Mouse (Mus musculus) limb, embryonic 11.5 days (tissue): ENCODE data around the gene Gm5458. TPM values are rescaled to one million over a fixed set of nuclear protein-coding genes. Genes with fewer than 3 reads are reported as not detected.
"Not testable (repeated sequence)": the region's sequence is repeated elsewhere in the genome, so short reads cannot be mapped to it uniquely, and the experiment has no call there.

ENCODE experiments used
- ATAC-seq: fragments of 200-750 bp; cut with Nextera tagmentation; 2 replicates; pipeline ENCODE4 v1.8.0; 2017; ENCODE audit warnings: low read depth; ENCODE audit not compliant: insufficient number of reproducible peaks, low FRiP score, low TSS enrichment
- DNase-seq: peaks from one replicate; pipeline ENCODE4 v3.0.0-alpha.2; 2015; ENCODE audit warnings: low spot score
- H3K27ac ChIP-seq: fragments of 300-500 bp; sonication (generic); replicated peaks from 2 replicates; pipeline ENCODE4 v1.5.1; 2014; ENCODE audit warnings: low read depth, mild to moderate bottlenecking, low read length
- H3K27me3 ChIP-seq: fragments of 300-500 bp; sonication (generic); 2 replicates; pipeline ENCODE4 v1.6.1; 2014; ENCODE audit warnings: mild to moderate bottlenecking, low read length, mixed read lengths; ENCODE audit not compliant: control insufficient read depth, insufficient read depth
- H3K36me3 ChIP-seq: fragments of 300-500 bp; sonication (generic); 2 replicates; pipeline ENCODE4 v1.6.1; 2014; ENCODE audit warnings: mild to moderate bottlenecking, low read length, moderate library complexity, mixed read lengths; ENCODE audit not compliant: control insufficient read depth, insufficient read depth
- H3K4me1 ChIP-seq: fragments of 300-500 bp; sonication (generic); 2 replicates; pipeline ENCODE4 v1.6.1; 2014; ENCODE audit warnings: low read length, mixed read lengths; ENCODE audit not compliant: control insufficient read depth, insufficient read depth
- H3K4me2 ChIP-seq: fragments of 300-500 bp; sonication (generic); 2 replicates; pipeline ENCODE4 v1.6.1; 2014; ENCODE audit warnings: low read depth, mild to moderate bottlenecking, moderate library complexity; ENCODE audit not compliant: severe bottlenecking
- H3K4me3 ChIP-seq: fragments of 300-500 bp; sonication (generic); 2 replicates; pipeline ENCODE4 v1.5.1; 2014; ENCODE audit warnings: low read depth, low read length
- H3K9ac ChIP-seq: fragments of 300-500 bp; sonication (generic); 2 replicates; pipeline ENCODE4 v1.6.1; 2014; ENCODE audit warnings: mild to moderate bottlenecking, low read length
- H3K9me3 ChIP-seq: fragments of 300-500 bp; sonication (generic); 2 replicates; pipeline ENCODE4 v1.6.1; 2016; ENCODE audit warnings: low read length; ENCODE audit not compliant: control insufficient read depth
- WGBS: fragments of 180-500 bp; shearing (Covaris S2); extraction: QIAGEN DNeasy Blood & Tissue Kit; methylation state at CpG from one replicate; pipeline ENCODE4 v1.1.7; 2014; 5-methylcytosine and 5-hydroxymethylcytosine counted together
- polyA plus RNA-seq: library from polyadenylated mRNA; unstranded; fragments of >200 nt; fragmentation: Nextera tagmentation; extraction: Ambion mirVana; gene quantifications from 2 replicates; pipeline ENCODE4 v1.2.1, GENCODE M21; 2014

The Gm5458 gene
- not detected in 2 replicates for polyA plus RNA-seq

DNA sequence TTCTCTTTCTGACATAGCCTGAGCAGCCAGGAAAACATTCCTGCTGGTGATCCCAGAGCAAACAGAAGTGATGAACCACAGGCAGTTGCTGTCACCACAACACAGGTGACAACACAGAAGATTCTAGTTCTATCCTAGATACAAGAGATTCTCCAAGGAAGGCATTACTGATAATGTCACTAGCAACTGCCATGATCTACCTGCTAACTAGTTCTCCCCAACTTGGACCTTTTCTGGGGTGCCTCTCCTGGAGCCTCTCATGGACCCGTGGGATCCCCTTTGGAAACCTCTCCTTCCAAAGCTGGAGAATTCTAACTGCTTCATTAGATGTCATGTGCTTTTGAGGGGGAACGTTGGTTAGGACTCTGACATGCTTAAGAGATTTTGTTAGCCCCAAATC lies at the start of gene Gm5458:
TSS of gene Gm5458 (minus strand) at position 101 of the 400 bp plus-strand sequence.
- not testable (repeated sequence) for ATAC-seq, H3K36me3 ChIP-seq, DNase-seq, H3K27me3 ChIP-seq, H3K4me1 ChIP-seq, H3K4me2 ChIP-seq, H3K9ac ChIP-seq, H3K4me3 ChIP-seq, H3K27ac ChIP-seq, H3K9me3 ChIP-seq
- 93% methylated on average over 1 of the region's 2 CpGs for WGBS

DNA sequence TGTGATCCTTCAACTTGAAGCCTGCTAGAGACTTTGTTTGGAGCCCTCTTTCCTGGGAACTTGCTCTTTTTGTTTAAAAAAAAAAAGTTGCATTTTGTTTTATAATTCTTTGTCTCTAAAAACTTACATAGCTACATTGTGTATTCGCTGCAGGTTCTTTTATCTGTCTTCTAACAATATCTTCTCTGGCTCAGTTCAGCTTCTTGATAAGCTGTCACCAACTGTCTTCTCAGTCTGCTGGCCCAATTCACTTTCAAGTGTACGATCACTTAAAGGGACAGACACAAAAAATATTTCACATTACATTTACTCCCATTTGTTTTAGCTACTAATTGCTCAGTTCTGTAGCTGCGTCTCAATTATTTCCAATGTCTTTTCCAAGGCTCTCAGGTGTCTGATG lies 43.9 kb upstream of the Gm5458 start:
- no peak overlapping the region for H3K9ac ChIP-seq
- 89% methylated on average over 3 of the region's 3 CpGs for WGBS
- DNase-seq (no peak), ATAC-seq (no peak)
- no peaks in the 10 kb centered on the region for H3K27me3 ChIP-seq
- no peaks in the 10 kb centered on the region for H3K36me3 ChIP-seq
- no peaks in the 10 kb centered on the region for H3K4me1 ChIP-seq
- H3K27ac ChIP-seq = no peak overlapping the region
- H3K4me3 ChIP-seq = no peak overlapping the region
- H3K4me2 ChIP-seq = no peak overlapping the region
- H3K9me3 ChIP-seq = no peaks in the 10 kb centered on the region

GRCm38 (mm10) chr14:19584804-19585667 lies 17.3 kb downstream of the Gm5458 start, which contains the start of gene Gm2237:
Gene Gm2237 (minus strand): TSS chr14:19585135.
- H3K27me3 ChIP-seq, H3K4me1 ChIP-seq, ATAC-seq, H3K9me3 ChIP-seq, H3K27ac ChIP-seq, H3K36me3 ChIP-seq: not testable (repeated sequence)
- Histone ChIP-seq H3K9ac (peak within 1 kb of the TSS; percentile 50), H3K4me2 (peak within 1 kb of the TSS; percentile 28; the same call in 1 of the 2 replicates), H3K4me3 (peak within 1 kb of the TSS; percentile 38)
- WGBS = 0% methylated on average over 15 of the region's 62 CpGs
- peak; percentile 37 for DNase-seq

DNA sequence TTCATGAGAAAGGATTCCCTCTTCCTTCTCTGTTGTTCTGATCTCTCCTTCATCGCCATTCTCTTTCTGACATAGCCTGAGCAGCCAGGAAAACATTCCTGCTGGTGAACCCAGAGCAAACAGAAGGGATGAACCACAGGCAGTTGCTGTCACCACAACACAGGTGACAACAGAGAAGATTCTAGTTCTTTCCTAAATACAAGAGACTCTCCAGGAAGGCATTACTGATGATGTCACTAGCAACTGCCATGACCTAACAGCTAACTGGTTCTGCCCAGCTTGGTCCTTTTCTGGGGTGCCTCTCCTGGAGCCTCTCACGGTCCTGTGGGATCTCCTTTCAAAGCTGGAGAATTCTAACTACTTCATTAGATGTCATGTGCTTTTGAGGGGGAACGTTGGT lies 52.5 kb downstream of the Gm5458 start, which contains the start of gene Gm2244:
TSS of gene Gm2244 (minus strand) at position 101 of the 400 bp plus-strand sequence.
- not testable (repeated sequence) for H3K27ac ChIP-seq, H3K36me3 ChIP-seq, H3K4me1 ChIP-seq, H3K4me2 ChIP-seq, H3K9ac ChIP-seq, H3K4me3 ChIP-seq, H3K27me3 ChIP-seq, DNase-seq, H3K9me3 ChIP-seq, ATAC-seq
- 78% methylated on average over 1 of the region's 3 CpGs for WGBS

Other genes with a start within 250 kb of the Gm5458 start
- gene Gm21738, start 183.7 kb downstream of the Gm5458 start, polyA plus RNA-seq = not detected in 2 replicates
- 0.13 and 0.20 TPM in 2 replicates for gene Gm2244, start 52.6 kb downstream of the Gm5458 start, polyA plus RNA-seq
- 2.7 and 3.7 TPM in 2 replicates for gene Gm2237, start 17.4 kb downstream of the Gm5458 start, polyA plus RNA-seq
- gene Nid2, start 148.7 kb upstream of the Gm5458 start, polyA plus RNA-seq = 79.7 and 82.3 TPM in 2 replicates
- 256 and 263 TPM in 2 replicates for gene Rtraf, start 221.2 kb upstream of the Gm5458 start, polyA plus RNA-seq